Mouse (Mus musculus) liver, adult 2 months (tissue): Measurements from ENCODE around the gene Fkrp. TPM values are rescaled to one million over a fixed set of nuclear protein-coding genes. Genes with fewer than 3 reads are reported as not detected.
A peak's percentile ranks its signal among the peaks of the same experiment; 100 is the strongest.

Experiments
- DNase-seq: peaks from one replicate; pipeline ENCODE4 v3.0.0-alpha.2; 2011; ENCODE audit warnings: low read depth, low spot score; ENCODE audit errors: extremely low read depth
- H3K27ac ChIP-seq: fragments of 200-500 bp; replicated peaks from 2 replicates; pipeline ENCODE4 v1.5.1; 2012; ENCODE audit warnings: low read depth, mild to moderate bottlenecking, control low read depth, inconsistent platforms, low read length; ENCODE audit not compliant: insufficient read depth
- H3K27me3 ChIP-seq: fragments of 200-500 bp; 2 replicates; pipeline ENCODE4 v1.6.1; 2012; ENCODE audit warnings: mild to moderate bottlenecking, moderate library complexity, low read length, inconsistent platforms; ENCODE audit not compliant: control insufficient read depth, insufficient read depth
- H3K36me3 ChIP-seq: fragments of 200-500 bp; 2 replicates; pipeline ENCODE4 v1.6.1; 2012; ENCODE audit warnings: low read length, inconsistent platforms; ENCODE audit not compliant: control insufficient read depth, insufficient read depth
- H3K4me1 ChIP-seq: fragments of 200-500 bp; 2 replicates; pipeline ENCODE4 v1.6.1; 2011; ENCODE audit warnings: low read length; ENCODE audit not compliant: control insufficient read depth, insufficient read depth
- H3K4me3 ChIP-seq: fragments of 200-500 bp; 2 replicates; pipeline ENCODE4 v1.5.1; 2011; ENCODE audit warnings: low read depth, mild to moderate bottlenecking, control low read depth, low read length, moderate library complexity; ENCODE audit not compliant: insufficient read depth
- H3K79me2 ChIP-seq: fragments of 200-500 bp; 2 replicates; pipeline ENCODE4 v1.6.1; 2012; ENCODE audit warnings: inconsistent platforms, mild to moderate bottlenecking, low read length, moderate library complexity; ENCODE audit not compliant: control insufficient read depth, insufficient read depth
- H3K9ac ChIP-seq: fragments of 200-500 bp; 2 replicates; pipeline ENCODE4 v1.6.1; 2012; ENCODE audit warnings: low read depth, mild to moderate bottlenecking, control low read depth, inconsistent platforms, low read length
- CTCF ChIP-seq: fragments of 200-500 bp; IDR thresholded peaks from 2 replicates; pipeline ENCODE4 v1.5.1; 2011; ENCODE audit warnings: low read depth, low read length, control low read depth
- POLR2A ChIP-seq: fragments of 200-500 bp; IDR thresholded peaks from 2 replicates; pipeline ENCODE4 v1.6.1; 2011; ENCODE audit warnings: low read length, control low read depth; ENCODE audit not compliant: insufficient read depth; ENCODE audit errors: extremely low read depth
- WGBS: fragments of 180-500 bp; shearing (Covaris S2); methylation state at CpG from one replicate; pipeline ENCODE4 v1.1.7; 2018; 5-methylcytosine and 5-hydroxymethylcytosine counted together
- polyA plus RNA-seq: library from polyadenylated mRNA; depleted of rRNA; stranded (reverse); fragments of >200 nt; gene quantifications from 2 replicates; pipeline ENCODE4 v1.2.3, GENCODE M21; 2012
- total RNA-seq: library from RNA; depleted of rRNA; stranded (reverse); fragments of >200 nt; gene quantifications from 2 replicates; pipeline ENCODE4 v1.2.3, GENCODE M21; 2014

The Fkrp gene
- total and polyA plus RNA-seq, 2 experiments: 5.5 to 15.3 TPM

- Histone ChIP-seq H3K36me3 (no peaks in the 10 kb centered on the region), H3K4me1 (peaks cover 5% of the 10 kb centered on the region; the same call in 1 of the 2 replicates), H3K4me3 (no peak overlapping the region), H3K9ac (no peak overlapping the region), H3K79me2 (no peaks in the 10 kb centered on the region), H3K27me3 (no peaks in the 10 kb centered on the region), H3K27ac (no peak overlapping the region)
- DNase-seq: no peak
- 94% methylated on average over 5 of the region's 5 CpGs for WGBS
- TF ChIP-seq POLR2A: no peak
- TF ChIP-seq CTCF: no peak
Measured at GRCm38 (mm10) chr7:16794886-16795285, 21.6 kb downstream of the Fkrp start.

GRCm38 (mm10) chr7:16793010-16793725 is 23.4 kb downstream of the Fkrp start:
- Histone ChIP-seq H3K36me3 (no peaks in the 10 kb centered on the region), H3K9ac (no peak overlapping the region), H3K27me3 (no peaks in the 10 kb centered on the region), H3K4me1 (peaks cover 5% of the 10 kb centered on the region; the same call in 1 of the 2 replicates), H3K27ac (no peak overlapping the region), H3K4me3 (peak overlapping the region; percentile 39; the same call in 1 of the 2 replicates), H3K79me2 (no peaks in the 10 kb centered on the region)
- DNase-seq: peak; percentile 56
- TF ChIP-seq CTCF (no peak), POLR2A (no peak)
- WGBS: 48% methylated on average over 19 of the region's 19 CpGs

DNA sequence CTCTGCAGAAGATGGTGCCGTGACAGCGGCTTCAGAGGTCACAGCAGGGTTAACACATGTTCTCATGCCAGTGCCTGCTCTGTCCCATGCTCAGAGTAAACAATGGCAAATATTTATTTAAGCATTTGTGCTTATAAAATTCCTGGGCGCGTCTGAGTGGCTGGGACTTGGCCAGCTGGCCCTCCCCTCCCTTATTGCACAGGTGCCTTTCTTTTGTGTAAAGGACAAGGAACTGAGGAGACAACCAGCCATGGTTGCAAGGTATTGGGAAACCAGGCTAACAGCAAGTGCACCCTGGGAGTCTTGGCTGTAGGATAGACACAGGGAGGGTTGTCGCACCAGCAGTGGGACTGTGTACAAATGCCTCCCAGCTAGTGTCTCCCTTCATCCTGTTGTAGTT is 24.2 kb downstream of the Fkrp start:
- peak; percentile 59 for DNase-seq
- 22% methylated on average over 5 of the region's 5 CpGs for WGBS
- Histone ChIP-seq H3K79me2 (no peaks in the 10 kb centered on the region), H3K27me3 (no peaks in the 10 kb centered on the region), H3K4me3 (no peak overlapping the region), H3K9ac (no peak overlapping the region), H3K27ac (peak overlapping the region; percentile 7; the same call in 1 of the 2 replicates), H3K4me1 (peaks cover 5% of the 10 kb centered on the region; the same call in 1 of the 2 replicates), H3K36me3 (no peaks in the 10 kb centered on the region)
- no peak for TF ChIP-seq POLR2A

GRCm38 (mm10) chr7:16785541-16786083 is 30.9 kb downstream of the Fkrp start:
- TF ChIP-seq POLR2A (no peak), CTCF (no peak)
- Histone ChIP-seq H3K9ac (no peak overlapping the region), H3K27me3 (0 out of 2 replicates have a peak, but pooled peaks cover 2% of the 10 kb centered on the region), H3K36me3 (no peaks in the 10 kb centered on the region), H3K27ac (no peak overlapping the region), H3K4me1 (no peaks in the 10 kb centered on the region), H3K79me2 (no peaks in the 10 kb centered on the region), H3K4me3 (no peak overlapping the region)
- 75% methylated on average over 8 of the region's 8 CpGs for WGBS
- DNase-seq: no peak

DNA sequence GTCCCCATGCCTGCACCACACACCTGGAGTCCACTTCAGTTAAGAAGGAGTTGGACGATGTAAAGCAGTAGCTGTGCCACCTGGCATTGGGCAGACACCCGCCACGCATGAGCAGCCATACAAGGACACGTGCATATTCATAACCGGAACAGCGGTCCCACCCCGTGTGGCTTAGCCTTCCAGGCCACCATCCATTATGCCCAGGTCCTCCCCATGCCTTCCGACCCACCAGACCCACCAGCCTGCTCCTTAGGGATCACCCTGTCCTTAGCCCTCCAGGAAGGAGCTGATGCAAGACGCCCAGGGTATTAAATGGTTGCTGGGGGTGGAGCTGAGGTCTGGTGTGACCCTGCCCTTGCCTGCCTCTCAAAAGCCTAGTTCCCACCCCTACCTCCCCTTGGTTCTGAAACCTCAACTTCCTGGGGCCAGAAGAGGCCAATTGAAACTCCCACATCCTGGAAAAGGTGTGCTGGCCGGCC is 32.0 kb downstream of the Fkrp start:
- TF ChIP-seq CTCF (no peak), POLR2A (no peak)
- no peaks in the 10 kb centered on the region for H3K36me3 ChIP-seq
- H3K4me1 ChIP-seq: no peaks in the 10 kb centered on the region
- WGBS: 86% methylated on average over 10 of the region's 10 CpGs
- 0 out of 2 replicates have a peak, but pooled peaks cover 2% of the 10 kb centered on the region for H3K27me3 ChIP-seq
- no peak overlapping the region for H3K9ac ChIP-seq
- no peak overlapping the region for H3K27ac ChIP-seq
- DNase-seq: no peak
- no peaks in the 10 kb centered on the region for H3K79me2 ChIP-seq
- H3K4me3 ChIP-seq: no peak overlapping the region
